Mouse (Mus musculus) B cell, adult 67 days (primary cell): ENCODE data around the gene Armc6. TPM values are rescaled to one million over a fixed set of nuclear protein-coding genes. Genes with fewer than 3 reads are reported as not detected.

ENCODE experiments used
- total RNA-seq, 2 experiments: library from RNA; stranded (reverse); gene quantifications; 4 replicates each; pipeline ENCODE4 v1.2.4; 2023

Armc6 gene
- total RNA-seq = 10 to 100 TPM; 11.3 to 15.3 TPM

GRCm38 (mm10) chr8:70234080-70234780, at the start of gene Armc6, which contains the start of gene Sugp2:
Armc6 (minus strand) TSS chr8:70234466.
Sugp2 (plus strand) TSS chr8:70234226.

GRCm38 (mm10) chr8:70282603-70283135, 48.4 kb upstream of the Armc6 start, which contains the start of gene Homer3:
Homer3 (plus strand) TSS chr8:70282827.

GRCm38 (mm10) chr8:70212112-70213055, 21.9 kb downstream of the Armc6 start, which contains the start of gene Slc25a42:
Slc25a42 (minus strand) TSS chr8:70212305.

GRCm38 (mm10) chr8:70172043-70172681, 62.1 kb downstream of the Armc6 start, which contains the start of gene Tmem161a:
Tmem161a (plus strand) TSS chr8:70172356.

Other genes starting within 250 kb of the Armc6 start
- gene Gatad2a, start 238.1 kb downstream of the Armc6 start, total RNA-seq = 10 to 100 TPM; 94.1 to 97.5 TPM
- gene Mau2, start 191.7 kb downstream of the Armc6 start, total RNA-seq = 100 to 1,000 TPM; 132 to 142 TPM
- 10 to 100 TPM; 46.0 to 51.2 TPM for gene Sugp1, start 191.7 kb downstream of the Armc6 start, total RNA-seq
- gene Tm6sf2, start 161.5 kb downstream of the Armc6 start, total RNA-seq = under 1 TPM; 0.38 to 0.80 TPM
- gene Hapln4, start 151.0 kb downstream of the Armc6 start, total RNA-seq = not detected
- gene Ncan, start 113.6 kb downstream of the Armc6 start, total RNA-seq = under 1 TPM in 1 of 2 experiments, not detected in 1; 0.17 TPM
- 10 to 100 TPM; 29.9 to 33.8 TPM for gene Nr2c2ap, start 103.1 kb downstream of the Armc6 start, total RNA-seq
- 10 to 100 TPM; 35.2 to 37.1 TPM for gene Rfxank, start 95.3 kb downstream of the Armc6 start, total RNA-seq
- gene Borcs8, start 95.0 kb downstream of the Armc6 start, total RNA-seq = 10 to 100 TPM; 61.0 to 62.8 TPM
- 1 to 10 TPM; 2.8 to 3.5 TPM for gene Mef2b, start 94.8 kb downstream of the Armc6 start, total RNA-seq
- gene Tmem161a, start 62.1 kb downstream of the Armc6 start, total RNA-seq = 10 to 100 TPM; 42.8 to 48.4 TPM
- 1 to 10 TPM; 8.1 to 9.4 TPM for gene Slc25a42, start 22.2 kb downstream of the Armc6 start, total RNA-seq
- gene Sugp2, start 240 bp downstream of the Armc6 start, total RNA-seq = 10 to 100 TPM; 95.5 to 95.6 TPM
- gene Homer3, start 48.4 kb upstream of the Armc6 start, total RNA-seq = 10 to 100 TPM in 1 of 2 experiments, 1 to 10 TPM in 1; 9.6 to 13.6 TPM
- gene Ddx49, start 68.0 kb upstream of the Armc6 start, total RNA-seq = 10 to 100 TPM; 57.6 to 88.0 TPM
- gene Cope, start 68.1 kb upstream of the Armc6 start, total RNA-seq = 100 to 1,000 TPM; 101 to 134 TPM
- not detected for gene Cers1, start 81.3 kb upstream of the Armc6 start, total RNA-seq
- gene Gdf1, start 95.4 kb upstream of the Armc6 start, total RNA-seq = not detected
- gene Upf1, start 118.8 kb upstream of the Armc6 start, total RNA-seq = 10 to 100 TPM; 71.0 to 78.4 TPM
- not detected for gene Comp, start 139.1 kb upstream of the Armc6 start, total RNA-seq
- gene Crtc1, start 205.1 kb upstream of the Armc6 start, total RNA-seq = 10 to 100 TPM; 22.2 to 22.4 TPM
- 10 to 100 TPM in 1 of 2 experiments, 1 to 10 TPM in 1; 8.7 to 11.8 TPM for gene Klhl26, start 242.5 kb upstream of the Armc6 start, total RNA-seq